Mouse (Mus musculus) ovary, postnatal 36 days (tissue): ENCODE results near the gene Zfp677.
"Not testable (repeated sequence)": the region's sequence is repeated elsewhere in the genome, so short reads cannot be mapped to it uniquely, and the experiment has no call there.

Source experiments
- DNase-seq: peaks from one replicate; pipeline ENCODE4 v3.0.0; 2022; ENCODE audit warnings: low spot score, mixed read lengths

Gene Zfp677

DNA sequence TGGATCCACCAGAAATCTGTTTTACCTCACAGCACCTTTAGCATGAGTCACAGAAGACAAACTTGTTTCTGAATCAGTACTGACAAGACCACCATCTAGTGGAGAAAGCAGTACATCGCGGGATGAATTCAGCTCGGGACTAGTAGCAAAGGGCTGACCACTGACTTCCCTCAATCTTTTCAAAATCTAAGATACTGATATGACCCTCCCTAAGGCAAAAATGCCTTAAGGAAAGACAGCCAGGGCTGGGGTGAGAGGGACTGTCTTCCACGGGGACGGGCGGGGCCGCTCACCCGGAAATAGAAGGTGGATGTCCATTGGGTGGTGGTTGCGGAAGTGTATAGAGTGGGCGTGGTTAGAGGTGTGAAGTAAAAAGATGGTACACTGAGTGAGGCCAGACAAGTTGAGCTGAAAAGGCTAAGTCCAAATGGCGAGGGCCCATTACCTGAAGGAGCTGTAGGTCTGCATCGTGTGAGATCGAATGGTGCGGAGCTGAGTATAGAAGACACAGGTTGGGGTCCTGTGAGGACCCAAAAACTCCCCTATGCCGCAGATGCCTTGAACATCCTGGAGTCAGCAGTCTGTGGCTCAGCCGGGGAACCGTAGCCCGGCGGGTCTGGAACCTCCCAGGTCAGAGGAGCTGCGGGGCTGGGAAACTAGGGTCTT is at the start of gene Zfp677:
TSS of gene Zfp677 (plus strand) at position 358 of the 666 bp plus-strand sequence.
- peak; percentile 65 for DNase-seq

GRCm38 (mm10) chr17:21368018-21368417 is 15.5 kb upstream of the Zfp677 start:
- not testable (repeated sequence) for DNase-seq

- peak; percentile 11 for DNase-seq
Observed at GRCm38 (mm10) chr17:21369925-21370719, 13.4 kb upstream of the Zfp677 start.

- no peak for DNase-seq
Observed at GRCm38 (mm10) chr17:21375311-21375710, 8.2 kb upstream of the Zfp677 start.

DNA sequence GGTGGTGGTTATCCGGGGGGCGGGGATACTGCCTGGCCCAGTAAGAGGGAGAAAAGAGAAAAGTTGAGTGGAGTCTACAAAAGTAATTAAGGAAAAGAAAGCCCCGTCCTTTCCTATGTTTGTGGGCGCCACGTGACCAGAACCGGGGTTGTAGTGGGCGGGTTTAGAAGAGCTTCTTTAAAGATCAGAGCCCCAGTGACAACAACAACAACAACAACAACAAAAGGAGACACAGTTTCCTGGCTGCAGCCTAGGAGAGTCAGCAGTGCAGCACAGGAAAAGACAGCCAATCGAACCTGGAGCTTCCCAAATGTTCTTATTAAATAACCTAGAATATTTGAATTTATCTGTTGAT is 486 bp downstream of the Zfp677 start:
- no peak for DNase-seq

- peak; percentile 64 for DNase-seq
Observed at GRCm38 (mm10) chr17:21422664-21423599, 39.4 kb downstream of the Zfp677 start, which contains the start of gene Zfp54. Gene Zfp54, plus strand, starts transcription at chr17:21423227.

DNA sequence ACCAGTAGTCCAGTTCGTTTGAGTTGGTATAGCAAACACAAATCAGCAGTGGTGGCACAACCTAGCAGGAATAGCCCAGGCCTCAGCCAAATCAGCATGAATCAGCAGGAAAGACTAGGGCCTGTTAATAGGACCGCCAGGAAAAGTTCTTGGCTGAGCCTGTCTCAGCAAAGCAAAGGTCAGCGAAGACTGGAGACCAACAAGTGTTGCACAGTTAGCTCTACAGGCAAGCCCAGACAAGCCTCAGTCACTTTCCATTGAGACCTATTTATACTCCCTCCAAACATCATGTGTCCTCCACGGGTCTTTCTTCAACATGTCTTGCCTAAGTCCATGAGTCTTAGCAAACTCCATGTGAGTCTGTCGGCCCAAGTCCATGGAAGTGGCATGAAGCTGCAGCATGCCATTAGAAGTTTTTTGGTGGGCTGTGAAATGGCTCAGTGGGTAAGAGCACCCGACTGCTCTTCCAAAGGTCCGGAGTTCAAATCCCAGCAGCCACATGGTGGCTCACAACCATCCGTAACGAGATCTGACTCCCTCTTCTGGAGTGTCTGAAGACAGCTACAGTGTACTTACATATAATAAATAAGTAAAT is 55.4 kb downstream of the Zfp677 start:
- DNase-seq = not testable (repeated sequence)
